Mouse (Mus musculus): ENCODE data around the gene Tekt5. TPM values are rescaled to one million over a fixed set of nuclear protein-coding genes. Genes with fewer than 3 reads are reported as not detected.
A peak's percentile ranks its signal among the peaks of the same experiment; 100 is the strongest.

Gene Tekt5
- total RNA-seq, 2 experiments from 2014 or later, result 6.3 to 9.6 TPM

- peak in 1 of 2 experiments; percentile 64 for DNase-seq (ENCODE audit: low spot score in 2 of 2)
These were observed 57.7 kb downstream of the Tekt5 start for GRCm38 (mm10) chr16:10337422-10338197.

- peak; percentile 46 to 68 for DNase-seq (ENCODE audit: low spot score in 2 of 2)
These were observed 58.6 kb downstream of the Tekt5 start for GRCm38 (mm10) chr16:10336454-10337421.

- no peak for DNase-seq (ENCODE audit: low spot score in 2 of 2)
These were observed 59.3 kb downstream of the Tekt5 start for GRCm38 (mm10) chr16:10335953-10336352.

GRCm38 (mm10) chr16:10332732-10333131 is 62.6 kb downstream of the Tekt5 start:
- DNase-seq (ENCODE audit: low spot score in 2 of 2), result no peak

GRCm38 (mm10) chr16:10330586-10331495 is 64.4 kb downstream of the Tekt5 start:
- no peak for DNase-seq (ENCODE audit: low spot score in 2 of 2)

GRCm38 (mm10) chr16:10327563-10328333 is 67.5 kb downstream of the Tekt5 start:
- no peak for DNase-seq (ENCODE audit: low spot score in 2 of 2)

GRCm38 (mm10) chr16:10319914-10320569 is 75.2 kb downstream of the Tekt5 start:
- no peak for DNase-seq (ENCODE audit: low spot score in 2 of 2)

GRCm38 (mm10) chr16:10317197-10317544 is 78.1 kb downstream of the Tekt5 start:
- DNase-seq (ENCODE audit: low spot score in 2 of 2), result no peak

GRCm38 (mm10) chr16:10316493-10317196 is 78.6 kb downstream of the Tekt5 start:
- DNase-seq (ENCODE audit: low spot score in 2 of 2), result no peak

GRCm38 (mm10) chr16:10313646-10314088 is 81.6 kb downstream of the Tekt5 start, which contains the start of gene Emp2:
Emp2 (minus strand) TSS chr16:10313968.
- peak in 1 of 2 experiments; percentile 39 for DNase-seq (ENCODE audit: low spot score in 2 of 2)

GRCm38 (mm10) chr16:10313226-10313625 is 82.1 kb downstream of the Tekt5 start:
- peak in 1 of 2 experiments; percentile 6 for DNase-seq (ENCODE audit: low spot score in 2 of 2)

- no peak for DNase-seq (ENCODE audit: low spot score in 2 of 2)
These were observed 83.3 kb downstream of the Tekt5 start for GRCm38 (mm10) chr16:10311989-10312388.

GRCm38 (mm10) chr16:10311086-10311485 is 84.2 kb downstream of the Tekt5 start:
- no peak for DNase-seq (ENCODE audit: low spot score in 2 of 2)

- DNase-seq (ENCODE audit: low spot score in 2 of 2), result peak in 1 of 2 experiments; percentile 14
These were observed 84.8 kb downstream of the Tekt5 start for GRCm38 (mm10) chr16:10310507-10310906.

Other genes with a start within 250 kb of the Tekt5 start
- gene Rpl39l, start 225.3 kb downstream of the Tekt5 start, total RNA-seq (2021), result not detected
- gene Atf7ip2, start 202.8 kb downstream of the Tekt5 start, total RNA-seq (2021), result under 1 TPM in 1 of 2 experiments, not detected in 1; 0.38 TPM
- gene Emp2, start 81.5 kb downstream of the Tekt5 start, total RNA-seq (2021), result 10 to 100 TPM; 14.7 to 15.5 TPM
- 10 to 100 TPM; 14.2 to 16.1 TPM for gene Nubp1, start 16.5 kb upstream of the Tekt5 start, total RNA-seq (2021)
- gene Tvp23a, start 51.9 kb upstream of the Tekt5 start, total RNA-seq (2021), result 10 to 100 TPM; 22.0 to 25.6 TPM
- gene Ciita, start 84.6 kb upstream of the Tekt5 start, total RNA-seq (2021), result under 1 TPM in 1 of 2 experiments, not detected in 1; 0.08 TPM
- gene Dexi, start 147.6 kb upstream of the Tekt5 start, total RNA-seq (2021), result 10 to 100 TPM; 62.8 to 67.7 TPM
- 10 to 100 TPM; 93.0 to 95.7 TPM for gene Clec16a, start 149.8 kb upstream of the Tekt5 start, total RNA-seq (2021)